Mouse (Mus musculus): ENCODE measurements around the gene Urah. TPM values are rescaled to one million over a fixed set of nuclear protein-coding genes. Genes with fewer than 3 reads are reported as not detected.

The Urah gene
- polyA plus RNA-seq, 1 experiment from 2014 or later = 1.1 TPM

GRCm38 (mm10) chr7:140811714-140812113 lies 23.1 kb upstream of the Urah start:
- Histone ChIP-seq H3K4me3 (ENCODE audit: low read length) (no peak overlapping the region), H3K4me2 (ENCODE audit: low read depth, low read length) (no peak overlapping the region), H3K27me3 (ENCODE audit: control insufficient read depth, insufficient read depth, low read length) (no peaks in the 10 kb centered on the region), H3K9ac (ENCODE audit: low read length) (no peak overlapping the region), H3K36me3 (ENCODE audit: control insufficient read depth, insufficient read depth) (peaks cover 7% of the 10 kb centered on the region; the same call in 1 of the 2 replicates), H3K9me3 (replicated peaks; ENCODE audit: control insufficient read depth, low read length) (no peaks in the 10 kb centered on the region), H3K4me1 (ENCODE audit: control insufficient read depth, insufficient read depth, low read length) (no peaks in the 10 kb centered on the region), H3K27ac (ENCODE audit: low read length) (no peak overlapping the region)
- WGBS = 84% methylated on average over 13 of the region's 13 CpGs
- ATAC-seq (replicated peaks; ENCODE audit: extremely low read depth, insufficient read depth, low FRiP score) = no peak

GRCm38 (mm10) chr7:140812850-140813249 lies 22.0 kb upstream of the Urah start:
- H3K27ac ChIP-seq (ENCODE audit: low read length) = no peak overlapping the region
- peaks cover 7% of the 10 kb centered on the region; the same call in 1 of the 2 replicates for H3K36me3 ChIP-seq (ENCODE audit: control insufficient read depth, insufficient read depth)
- H3K9ac ChIP-seq (ENCODE audit: low read length) = no peak overlapping the region
- H3K4me2 ChIP-seq (ENCODE audit: low read depth, low read length) = no peak overlapping the region
- no peak for ATAC-seq (replicated peaks; ENCODE audit: extremely low read depth, insufficient read depth, low FRiP score)
- H3K4me3 ChIP-seq (ENCODE audit: low read length) = no peak overlapping the region
- 83% methylated on average over 12 of the region's 12 CpGs for WGBS
- H3K9me3 ChIP-seq (replicated peaks; ENCODE audit: control insufficient read depth, low read length) = no peaks in the 10 kb centered on the region
- no peaks in the 10 kb centered on the region for H3K4me1 ChIP-seq (ENCODE audit: control insufficient read depth, insufficient read depth, low read length)
- no peaks in the 10 kb centered on the region for H3K27me3 ChIP-seq (ENCODE audit: control insufficient read depth, insufficient read depth, low read length)

GRCm38 (mm10) chr7:140820173-140820572 lies 14.6 kb upstream of the Urah start:
- H3K4me3 ChIP-seq (ENCODE audit: low read length) = no peak overlapping the region
- no peak overlapping the region for H3K4me2 ChIP-seq (ENCODE audit: low read depth, low read length)
- H3K36me3 ChIP-seq (ENCODE audit: control insufficient read depth, insufficient read depth) = no peaks in the 10 kb centered on the region
- no peaks in the 10 kb centered on the region for H3K27me3 ChIP-seq (ENCODE audit: control insufficient read depth, insufficient read depth, low read length)
- H3K9ac ChIP-seq (ENCODE audit: low read length) = no peak overlapping the region
- no peak for ATAC-seq (replicated peaks; ENCODE audit: extremely low read depth, insufficient read depth, low FRiP score)
- 50% methylated on average over 4 of the region's 4 CpGs for WGBS
- H3K4me1 ChIP-seq (ENCODE audit: control insufficient read depth, insufficient read depth, low read length) = no peaks in the 10 kb centered on the region
- no peaks in the 10 kb centered on the region; the same call in 1 of the 2 replicates for H3K9me3 ChIP-seq (replicated peaks; ENCODE audit: control insufficient read depth, low read length)
- H3K27ac ChIP-seq (ENCODE audit: low read length) = no peak overlapping the region

- Histone ChIP-seq H3K36me3 (ENCODE audit: control insufficient read depth, insufficient read depth) (no peaks in the 10 kb centered on the region), H3K27ac (ENCODE audit: low read length) (no peak overlapping the region), H3K4me3 (ENCODE audit: low read length) (peak overlapping the region; percentile 50), H3K9ac (ENCODE audit: low read length) (no peak overlapping the region), H3K4me2 (ENCODE audit: low read depth, low read length) (peak overlapping the region; percentile 82), H3K9me3 (replicated peaks; ENCODE audit: control insufficient read depth, low read length) (no peaks in the 10 kb centered on the region; the same call in 1 of the 2 replicates), H3K27me3 (ENCODE audit: control insufficient read depth, insufficient read depth, low read length) (no peaks in the 10 kb centered on the region), H3K4me1 (ENCODE audit: control insufficient read depth, insufficient read depth, low read length) (no peaks in the 10 kb centered on the region)
- ATAC-seq (replicated peaks; ENCODE audit: extremely low read depth, insufficient read depth, low FRiP score) = no peak
- WGBS = 49% methylated on average over 5 of the region's 5 CpGs
These were observed 13.5 kb upstream of the Urah start for GRCm38 (mm10) chr7:140821305-140821652.

GRCm38 (mm10) chr7:140821653-140822329 lies 13.0 kb upstream of the Urah start, which contains the start of gene Zfp941:
Zfp941 (minus strand) TSS chr7:140822178.
- peak within 1 kb of the TSS; percentile 82 for H3K4me2 ChIP-seq (ENCODE audit: low read depth, low read length)
- H3K9ac ChIP-seq (ENCODE audit: low read length) = peak within 1 kb of the TSS; percentile 64
- H3K27ac ChIP-seq (ENCODE audit: low read length) = no peak within 1 kb of the TSS
- 3% methylated on average over 21 of the region's 21 CpGs for WGBS
- no peak for ATAC-seq (replicated peaks; ENCODE audit: extremely low read depth, insufficient read depth, low FRiP score)
- no peaks in the 10 kb centered on the region; the same call in 1 of the 2 replicates for H3K9me3 ChIP-seq (replicated peaks; ENCODE audit: control insufficient read depth, low read length)
- H3K4me1 ChIP-seq (ENCODE audit: control insufficient read depth, insufficient read depth, low read length) = no peaks in the 10 kb centered on the region
- H3K27me3 ChIP-seq (ENCODE audit: control insufficient read depth, insufficient read depth, low read length) = no peaks in the 10 kb centered on the region
- no peaks in the 10 kb centered on the region for H3K36me3 ChIP-seq (ENCODE audit: control insufficient read depth, insufficient read depth)
- H3K4me3 ChIP-seq (ENCODE audit: low read length) = peak within 1 kb of the TSS; percentile 50

GRCm38 (mm10) chr7:140822731-140823130 lies 12.1 kb upstream of the Urah start:
- Histone ChIP-seq H3K4me1 (ENCODE audit: control insufficient read depth, insufficient read depth, low read length) (no peaks in the 10 kb centered on the region), H3K4me3 (ENCODE audit: low read length) (no peak overlapping the region), H3K36me3 (ENCODE audit: control insufficient read depth, insufficient read depth) (no peaks in the 10 kb centered on the region), H3K27me3 (ENCODE audit: control insufficient read depth, insufficient read depth, low read length) (no peaks in the 10 kb centered on the region), H3K27ac (ENCODE audit: low read length) (no peak overlapping the region), H3K9me3 (replicated peaks; ENCODE audit: control insufficient read depth, low read length) (no peaks in the 10 kb centered on the region; the same call in 1 of the 2 replicates), H3K9ac (ENCODE audit: low read length) (no peak overlapping the region), H3K4me2 (ENCODE audit: low read depth, low read length) (no peak overlapping the region)
- ATAC-seq (replicated peaks; ENCODE audit: extremely low read depth, insufficient read depth, low FRiP score) = no peak
- WGBS = 82% methylated on average over 4 of the region's 4 CpGs

- Histone ChIP-seq H3K4me2 (ENCODE audit: low read depth, low read length) (peak overlapping the region; percentile 30; the same call in 1 of the 2 replicates), H3K4me1 (ENCODE audit: control insufficient read depth, insufficient read depth, low read length) (0 out of 2 replicates have a peak, but pooled peaks cover 3% of the 10 kb centered on the region), H3K9me3 (replicated peaks; ENCODE audit: control insufficient read depth, low read length) (no peaks in the 10 kb centered on the region), H3K27ac (ENCODE audit: low read length) (no peak overlapping the region), H3K4me3 (ENCODE audit: low read length) (no peak overlapping the region), H3K9ac (ENCODE audit: low read length) (no peak overlapping the region), H3K36me3 (ENCODE audit: control insufficient read depth, insufficient read depth) (no peaks in the 10 kb centered on the region), H3K27me3 (ENCODE audit: control insufficient read depth, insufficient read depth, low read length) (no peaks in the 10 kb centered on the region)
- no peak for ATAC-seq (replicated peaks; ENCODE audit: extremely low read depth, insufficient read depth, low FRiP score)
- WGBS = 28% methylated on average over 8 of the region's 8 CpGs
These were observed 6.5 kb upstream of the Urah start for GRCm38 (mm10) chr7:140828171-140828881.

- Histone ChIP-seq H3K36me3 (ENCODE audit: control insufficient read depth, insufficient read depth) (no peaks in the 10 kb centered on the region), H3K27ac (ENCODE audit: low read length) (no peak overlapping the region), H3K27me3 (ENCODE audit: control insufficient read depth, insufficient read depth, low read length) (peaks cover 9% of the 10 kb centered on the region), H3K4me2 (ENCODE audit: low read depth, low read length) (no peak overlapping the region), H3K9me3 (replicated peaks; ENCODE audit: control insufficient read depth, low read length) (no peaks in the 10 kb centered on the region), H3K4me1 (ENCODE audit: control insufficient read depth, insufficient read depth, low read length) (0 out of 2 replicates have a peak, but pooled peaks cover 3% of the 10 kb centered on the region), H3K9ac (ENCODE audit: low read length) (no peak overlapping the region), H3K4me3 (ENCODE audit: low read length) (no peak overlapping the region)
- 62% methylated on average over 6 of the region's 6 CpGs for WGBS
- ATAC-seq (replicated peaks; ENCODE audit: extremely low read depth, insufficient read depth, low FRiP score) = no peak
These were observed 3.4 kb upstream of the Urah start for GRCm38 (mm10) chr7:140831447-140831846.

GRCm38 (mm10) chr7:140833341-140833740 lies 1.5 kb upstream of the Urah start:
- Histone ChIP-seq H3K4me3 (ENCODE audit: low read length) (no peak overlapping the region), H3K36me3 (ENCODE audit: control insufficient read depth, insufficient read depth) (no peaks in the 10 kb centered on the region), H3K4me1 (ENCODE audit: control insufficient read depth, insufficient read depth, low read length) (no peaks in the 10 kb centered on the region), H3K27me3 (ENCODE audit: control insufficient read depth, insufficient read depth, low read length) (peaks cover 9% of the 10 kb centered on the region), H3K4me2 (ENCODE audit: low read depth, low read length) (no peak overlapping the region), H3K9ac (ENCODE audit: low read length) (no peak overlapping the region), H3K27ac (ENCODE audit: low read length) (no peak overlapping the region), H3K9me3 (replicated peaks; ENCODE audit: control insufficient read depth, low read length) (no peaks in the 10 kb centered on the region)
- ATAC-seq (replicated peaks; ENCODE audit: extremely low read depth, insufficient read depth, low FRiP score) = no peak
- WGBS = 81% methylated on average over 4 of the region's 4 CpGs
